Mouse (Mus musculus) gastrocnemius, adult 2 months (tissue): Measurements from ENCODE around the gene Olfr127. TPM values are rescaled to one million over a fixed set of nuclear protein-coding genes. Genes with fewer than 3 reads are reported as not detected.
"Not testable (repeated sequence)": the region's sequence is repeated elsewhere in the genome, so short reads cannot be mapped to it uniquely, and the experiment has no call there.

Source experiments
- DNase-seq: peaks from one replicate; pipeline ENCODE4 v3.0.0; 2022
- H3K27ac ChIP-seq: fragments of 200-600 bp; 2 replicates; pipeline ENCODE4 v1.8.1; 2022; ENCODE audit warnings: mild to moderate bottlenecking
- H3K4me3 ChIP-seq: fragments of 200-600 bp; 2 replicates; pipeline ENCODE4 v1.8.1; 2022; ENCODE audit warnings: mild to moderate bottlenecking, moderate library complexity
- CTCF ChIP-seq: fragments of 200-600 bp; IDR thresholded peaks from 2 replicates; pipeline ENCODE4 v1.8.1; 2022; ENCODE audit warnings: antibody characterized with exemption, mild to moderate bottlenecking, moderate library complexity
- intact Hi-C: fragments of 180-260 bp; cut with DNase I; formaldehyde crosslinking; loops from one replicate; pipeline ENCODE4 v1.15.1; 2025
- long read RNA-seq, 2 experiments: library from polyadenylated mRNA; stranded (forward); transcript quantifications; one replicate each; pipeline ENCODE4 v2.0.0; 2021
- total RNA-seq, 2 experiments: library from RNA; stranded (reverse); gene quantifications; 2 replicates each; pipeline ENCODE4 v1.2.3; 2021

Olfr127 gene
- total RNA-seq = not detected
- long read RNA-seq, experiment 1 = 0 reads
- long read RNA-seq, experiment 2 = 0 reads

DNA sequence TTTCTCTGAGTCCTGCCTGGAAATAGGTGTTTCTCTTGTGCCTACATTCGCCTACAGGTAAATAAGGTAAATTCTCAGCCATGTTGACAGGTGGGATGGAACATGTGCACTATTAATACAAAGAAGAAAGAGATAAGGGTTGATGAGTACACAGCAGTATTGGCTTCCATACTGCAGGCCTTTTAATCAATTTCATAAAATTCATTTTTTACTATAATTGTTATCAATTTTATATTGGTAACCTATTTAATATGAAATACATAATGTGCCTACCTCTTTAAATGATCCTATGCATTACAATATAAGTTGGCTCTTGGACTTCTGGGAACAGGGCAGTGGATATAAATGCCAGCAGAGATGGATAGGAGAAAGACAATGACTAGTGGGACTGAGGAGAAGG is at the start of gene Olfr127:
Olfr127 (plus strand) TSS at position 301 of the 400 bp plus-strand sequence.
- Histone ChIP-seq H3K4me3 (no peak within 1 kb of the TSS), H3K27ac (no peak within 1 kb of the TSS)
- DNase-seq = no peak
- TF ChIP-seq CTCF = no peak
- intact Hi-C loops = no loop called here

DNA sequence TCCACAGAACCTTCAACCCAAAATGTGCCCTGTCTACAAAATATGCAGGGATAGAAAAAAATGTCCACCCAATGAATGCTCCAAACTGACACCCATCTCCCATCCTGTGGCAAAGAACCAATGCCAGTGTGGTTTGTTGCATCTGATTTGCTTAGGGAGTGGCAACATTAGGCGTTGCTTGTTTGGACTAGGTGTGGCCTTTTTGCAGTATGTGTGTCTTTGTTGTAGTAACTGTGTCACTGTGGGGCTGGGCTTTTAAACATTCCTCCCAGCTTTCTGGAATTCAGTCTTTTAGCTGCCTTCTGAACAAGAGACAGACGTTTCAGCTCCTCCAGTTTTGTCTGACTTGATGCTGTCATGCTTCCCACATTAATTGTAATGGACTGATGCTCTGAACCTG is 36.3 kb upstream of the Olfr127 start:
- no peak for DNase-seq
- intact Hi-C loops = no loop called here
- Histone ChIP-seq H3K27ac (no peak overlapping the region), H3K4me3 (no peak overlapping the region)
- TF ChIP-seq CTCF = no peak

DNA sequence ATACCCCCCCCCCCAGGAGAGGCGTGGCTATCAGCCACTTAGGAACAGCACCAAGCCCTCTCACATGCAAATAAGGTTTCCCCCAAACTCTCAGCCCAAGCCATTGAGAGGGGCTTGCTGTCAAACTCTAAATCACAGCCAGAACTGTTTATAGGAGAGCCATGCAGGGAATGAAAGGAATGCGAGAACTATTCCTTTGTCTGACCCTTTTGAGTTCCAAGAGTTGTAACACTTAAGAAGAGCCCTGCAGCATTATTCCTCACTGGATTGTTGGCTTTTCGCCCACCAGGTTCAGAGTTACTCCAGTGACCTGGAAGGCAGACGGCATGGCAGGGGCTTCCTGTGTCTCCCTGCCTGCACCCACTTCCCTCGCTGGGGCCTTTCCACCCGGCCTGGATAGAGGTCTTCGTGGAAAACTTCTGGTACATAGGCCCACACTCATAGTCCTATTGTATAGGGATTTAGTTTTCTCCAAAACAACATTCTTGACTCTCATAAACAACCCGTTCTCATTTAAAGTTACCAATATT is 30.5 kb upstream of the Olfr127 start:
- Histone ChIP-seq H3K27ac (no peak overlapping the region), H3K4me3 (no peak overlapping the region)
- DNase-seq = no peak
- intact Hi-C loops = no loop called here
- no peak for TF ChIP-seq CTCF

DNA sequence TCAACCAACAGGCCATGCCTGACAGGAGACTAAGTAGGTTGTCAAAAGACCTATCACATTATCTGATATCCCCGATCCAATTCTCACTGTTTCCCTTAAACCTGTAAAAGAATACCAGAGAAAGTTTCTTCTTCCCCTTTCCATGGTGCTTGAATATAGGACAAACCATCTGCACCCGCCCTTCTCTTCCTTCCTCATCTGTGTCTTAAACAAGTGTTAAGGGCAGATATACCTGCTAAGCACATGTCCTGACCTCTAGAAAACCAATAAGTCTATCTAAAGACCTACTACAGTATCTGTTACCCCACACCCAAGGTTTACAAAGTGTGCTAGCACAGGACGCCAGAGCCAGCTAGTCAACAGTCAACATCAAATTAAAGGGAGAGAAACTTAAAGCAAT is 26.4 kb upstream of the Olfr127 start:
- Histone ChIP-seq H3K27ac (no peak overlapping the region), H3K4me3 (no peak overlapping the region)
- no peak for DNase-seq
- intact Hi-C loops = no loop called here
- TF ChIP-seq CTCF = no peak

DNA sequence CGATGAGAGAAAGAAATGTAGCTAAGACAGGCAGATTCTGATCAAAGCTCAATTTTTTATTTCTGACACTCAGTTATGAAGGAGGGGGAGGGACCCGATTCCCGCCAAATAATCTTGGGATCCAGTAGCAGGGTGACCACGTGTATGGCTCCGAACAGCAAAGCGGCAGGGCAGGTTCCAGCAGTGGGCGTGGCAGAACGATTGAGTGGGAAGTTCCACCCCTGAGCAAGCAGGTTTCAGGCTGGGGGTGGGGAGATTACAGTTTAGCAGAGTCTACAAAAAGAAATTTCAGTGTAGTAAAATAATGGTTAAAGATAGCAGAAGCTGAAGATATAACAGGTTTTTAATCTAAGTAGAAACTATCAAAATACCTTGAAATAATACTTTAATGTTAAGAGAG is 6.6 kb downstream of the Olfr127 start:
- intact Hi-C loops, DNase-seq, H3K4me3 ChIP-seq, H3K27ac ChIP-seq: not testable (repeated sequence)

DNA sequence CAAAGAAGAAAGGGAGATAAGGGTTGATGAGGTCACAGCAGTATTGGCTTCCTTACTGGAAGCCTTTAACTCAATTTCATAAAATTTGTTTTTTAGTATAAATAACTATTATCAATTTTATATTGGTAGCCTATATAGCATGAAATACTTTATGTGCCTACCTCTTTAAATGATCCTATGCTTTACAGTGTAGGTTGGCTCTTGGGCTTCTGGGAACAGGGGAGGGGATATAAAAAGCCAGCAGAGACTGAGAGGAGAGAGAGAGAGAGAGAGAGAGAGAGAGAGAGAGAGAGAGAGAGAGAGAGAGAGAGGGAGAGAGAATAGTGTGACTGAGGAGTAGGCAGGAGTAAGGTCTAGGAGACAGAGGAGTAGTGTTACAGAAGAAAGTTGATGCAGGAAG is 20.0 kb downstream of the Olfr127 start, which contains the start of gene Olfr128:
Olfr128 (plus strand) TSS at position 301 of the 400 bp plus-strand sequence.
- no peak for TF ChIP-seq CTCF
- no peak for DNase-seq
- Histone ChIP-seq H3K4me3 (no peak within 1 kb of the TSS), H3K27ac (no peak within 1 kb of the TSS)
- intact Hi-C loops = no loop called here

DNA sequence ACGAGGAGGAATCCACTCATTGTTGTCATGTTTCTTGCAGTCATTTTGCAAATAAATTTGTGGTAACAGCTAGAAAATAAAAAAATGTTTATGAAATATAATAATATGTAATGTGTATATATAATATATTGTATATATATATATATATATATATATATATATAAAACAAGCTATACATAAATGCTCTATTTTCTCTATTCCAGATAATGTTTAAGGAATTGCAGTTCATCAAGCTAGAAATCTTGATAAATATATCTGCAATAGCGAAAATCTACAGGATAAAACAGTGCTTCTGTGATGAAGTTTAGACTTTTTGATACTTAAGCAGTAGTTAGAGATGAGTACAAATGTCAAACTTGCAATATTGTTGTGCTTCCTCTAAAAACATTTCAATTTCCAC is 52.7 kb downstream of the Olfr127 start, which contains the start of gene Olfr761:
Olfr761 (minus strand) TSS at position 101 of the 400 bp plus-strand sequence.
- DNase-seq = no peak
- H3K27ac ChIP-seq = no peak within 1 kb of the TSS
- intact Hi-C loops = no loop called here
- H3K4me3 ChIP-seq = no peak within 1 kb of the TSS
- no peak for TF ChIP-seq CTCF

Other genes starting within 250 kb of the Olfr127 start
- gene Olfr117, start 236.7 kb upstream of the Olfr127 start, total RNA-seq = not detected
- gene Olfr118, start 233.4 kb upstream of the Olfr127 start, total RNA-seq = not detected
- not detected for gene Olfr119, start 203.9 kb upstream of the Olfr127 start, total RNA-seq
- not detected for gene Olfr120, start 178.6 kb upstream of the Olfr127 start, total RNA-seq
- gene Olfr121, start 151.6 kb upstream of the Olfr127 start, total RNA-seq = not detected
- gene Olfr122, start 131.8 kb upstream of the Olfr127 start, total RNA-seq = not detected
- not detected for gene Olfr123, start 106.9 kb upstream of the Olfr127 start, total RNA-seq
- not detected for gene Olfr124, start 100.5 kb upstream of the Olfr127 start, total RNA-seq
- gene Olfr125, start 67.5 kb upstream of the Olfr127 start, total RNA-seq = not detected
- not detected for gene Olfr126, start 53.0 kb upstream of the Olfr127 start, total RNA-seq
- gene Olfr128, start 20.1 kb downstream of the Olfr127 start, total RNA-seq = not detected
- not detected for gene Olfr761, start 52.6 kb downstream of the Olfr127 start, total RNA-seq
- not detected for gene Olfr129, start 159.6 kb downstream of the Olfr127 start, total RNA-seq
- gene Olfr130, start 163.5 kb downstream of the Olfr127 start, total RNA-seq = not detected
- gene Olfr131, start 188.3 kb downstream of the Olfr127 start, total RNA-seq = not detected
- gene Olfr132, start 234.1 kb downstream of the Olfr127 start, total RNA-seq = not detected
- gene Olfr133, start 244.8 kb downstream of the Olfr127 start, total RNA-seq = not detected